Mouse (Mus musculus) brain, embryonic 14.5 days (tissue): ENCODE measurements around the gene 2010111I01Rik.

Experiments used
- CTCF ChIP-seq: fragments of 200-500 bp; IDR thresholded peaks from 2 replicates; pipeline ENCODE4 v1.5.1; 2012; ENCODE audit warnings: inconsistent platforms, mild to moderate bottlenecking, moderate library complexity, borderline replicate concordance; ENCODE audit not compliant: insufficient read depth, insufficient read length; ENCODE audit errors: extremely low read depth
- POLR2A ChIP-seq: fragments of 200-500 bp; IDR thresholded peaks from 2 replicates; pipeline ENCODE4 v1.6.1; 2012; ENCODE audit warnings: mild to moderate bottlenecking, inconsistent platforms, borderline replicate concordance; ENCODE audit not compliant: poor library complexity, insufficient read depth, insufficient read length, severe bottlenecking; ENCODE audit errors: extremely low read depth

DNA sequence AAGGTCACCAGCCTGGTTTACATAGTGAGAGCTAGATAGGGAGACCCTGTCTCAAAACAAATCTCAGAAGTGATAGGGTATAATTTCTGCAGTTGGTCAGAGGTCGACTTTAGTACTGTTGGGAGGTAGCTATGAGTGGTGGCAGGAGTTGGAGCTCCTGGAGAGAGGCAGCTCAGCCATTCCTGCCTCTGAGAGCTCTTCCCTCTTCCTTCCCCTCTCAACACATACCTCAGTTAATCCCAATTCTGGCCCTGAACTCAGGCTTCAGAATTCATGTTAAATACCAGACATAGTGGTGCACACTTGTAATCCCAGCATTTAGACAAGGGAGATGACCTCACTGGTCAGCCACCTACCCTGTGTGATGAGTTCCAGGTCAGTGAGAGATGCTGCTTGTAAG, 65.3 kb downstream of the 2010111I01Rik start:
- TF ChIP-seq CTCF: no peak
- TF ChIP-seq POLR2A: no peak
